Mouse (Mus musculus): Measurements from ENCODE around the gene Cmtm5. TPM values are rescaled to one million over a fixed set of nuclear protein-coding genes. Genes with fewer than 3 reads are reported as not detected.

Cmtm5 gene
- total and polyA plus RNA-seq, 3 experiments = not detected

- H3K4me1 ChIP-seq (ENCODE audit: control insufficient read depth in 1 of 2, insufficient read depth in 2 of 2, low read length in 2 of 2) = no peaks in the 10 kb centered on the region
- H3K27me3 ChIP-seq (ENCODE audit: control insufficient read depth in 1 of 2, insufficient read depth in 2 of 2, low read length in 2 of 2) = peaks cover 0 to 5% of the 10 kb centered on the region in 2 experiments; a peak in 3 of 4 replicates
- TF ChIP-seq CTCF (IDR thresholded peaks at IDR 0.05 in 2 of 3, conservative IDR thresholded peaks at IDR 0.05 in 1 of 3; ENCODE audit: control insufficient read depth in 1 of 3, insufficient read depth in 1 of 3, low read depth in 2 of 3, low read length in 3 of 3, poor library complexity in 1 of 3, severe bottlenecking in 1 of 3) (no peak), TAL1 (IDR thresholded peaks at IDR 0.05; ENCODE audit: low read length) (no peak), SIN3A (IDR thresholded peaks at IDR 0.05; ENCODE audit: low read length) (no peak), BHLHE40 (IDR thresholded peaks at IDR 0.05; ENCODE audit: borderline replicate concordance, low read depth, low read length) (no peak), UBTF (IDR thresholded peaks at IDR 0.05; ENCODE audit: borderline replicate concordance, insufficient read depth, low read depth, low read length) (no peak), ZMIZ1 (IDR thresholded peaks at IDR 0.05; ENCODE audit: low read depth, low read length) (no peak), POLR2A (IDR thresholded peaks at IDR 0.05; ENCODE audit: control insufficient read depth in 1 of 2, insufficient read depth in 1 of 2, low read depth in 1 of 2, low read length in 2 of 2, poor library complexity in 1 of 2) (no peak), MEF2A (IDR thresholded peaks at IDR 0.05; ENCODE audit: extremely low read depth, insufficient replicate concordance, low read depth, low read length, poor library complexity, severe bottlenecking) (no peak), TCF12 (IDR thresholded peaks at IDR 0.05; ENCODE audit: low read depth, low read length) (no peak), ELF1 (IDR thresholded peaks at IDR 0.05; ENCODE audit: low read depth, low read length) (no peak), JUND (IDR thresholded peaks at IDR 0.05; ENCODE audit: low read depth, low read length) (no peak), RAD21 (IDR thresholded peaks at IDR 0.05; ENCODE audit: low read depth, low read length) (no peak), USF2 (IDR thresholded peaks at IDR 0.05; ENCODE audit: borderline replicate concordance in 1 of 2, insufficient read depth in 1 of 2, low read depth in 1 of 2, low read length in 2 of 2) (no peak), CHD2 (IDR thresholded peaks at IDR 0.05; ENCODE audit: low read length) (no peak), GATA1 (IDR thresholded peaks at IDR 0.05; ENCODE audit: low read depth, low read length) (no peak), SMC3 (IDR thresholded peaks at IDR 0.05; ENCODE audit: low read depth, low read length) (no peak), MAZ (IDR thresholded peaks at IDR 0.05; ENCODE audit: low read depth, low read length) (no peak), MXI1 (IDR thresholded peaks at IDR 0.05; ENCODE audit: low read depth, low read length) (no peak)
- no peak overlapping the region for H3K27ac ChIP-seq (ENCODE audit: control insufficient read depth, low read depth, low read length)
- H3K4me3 ChIP-seq (ENCODE audit: control insufficient read depth in 1 of 2, insufficient read depth in 1 of 2, low read depth in 2 of 2, low read length in 2 of 2) = no peak overlapping the region
- no peaks in the 10 kb centered on the region for H3K79me2 ChIP-seq (ENCODE audit: control insufficient read depth, insufficient read depth, low read length, poor library complexity)
- H3K9me3 ChIP-seq (replicated peaks; ENCODE audit: insufficient read depth, low read length) = no peaks in the 10 kb centered on the region
- H3K9ac ChIP-seq (ENCODE audit: control insufficient read depth, low read depth, low read length, poor library complexity, severe bottlenecking) = no peak overlapping the region
- no peaks in the 10 kb centered on the region for H3K36me3 ChIP-seq (ENCODE audit: control insufficient read depth in 1 of 2, insufficient read depth in 2 of 2, low read length in 2 of 2)
- no peak for DNase-seq (ENCODE audit: low read depth, low spot score)
Observed at GRCm38 (mm10) chr14:54963727-54964126, 27.7 kb downstream of the Cmtm5 start.

GRCm38 (mm10) chr14:54965044-54965443 is 29.0 kb downstream of the Cmtm5 start:
- Histone ChIP-seq H3K4me1 (ENCODE audit: control insufficient read depth in 1 of 2, insufficient read depth in 2 of 2, low read length in 2 of 2) (no peaks in the 10 kb centered on the region), H3K36me3 (ENCODE audit: control insufficient read depth in 1 of 2, insufficient read depth in 2 of 2, low read length in 2 of 2) (no peaks in the 10 kb centered on the region), H3K27ac (ENCODE audit: control insufficient read depth, low read depth, low read length) (no peak overlapping the region), H3K79me2 (ENCODE audit: control insufficient read depth, insufficient read depth, low read length, poor library complexity) (no peaks in the 10 kb centered on the region), H3K9me3 (replicated peaks; ENCODE audit: insufficient read depth, low read length) (no peaks in the 10 kb centered on the region), H3K4me3 (ENCODE audit: control insufficient read depth in 1 of 2, insufficient read depth in 1 of 2, low read depth in 2 of 2, low read length in 2 of 2) (no peak overlapping the region), H3K27me3 (ENCODE audit: control insufficient read depth in 1 of 2, insufficient read depth in 2 of 2, low read length in 2 of 2) (peaks cover 0 to 7% of the 10 kb centered on the region in 2 experiments; a peak in 3 of 4 replicates), H3K9ac (ENCODE audit: control insufficient read depth, low read depth, low read length, poor library complexity, severe bottlenecking) (no peak overlapping the region)
- DNase-seq (ENCODE audit: low read depth, low spot score) = no peak
- no peak for TF ChIP-seq HCFC1 (IDR thresholded peaks at IDR 0.05; ENCODE audit: low read depth, low read length)
- no peak for TF ChIP-seq TAL1 (IDR thresholded peaks at IDR 0.05; ENCODE audit: low read length)
- TF ChIP-seq ZKSCAN1 (IDR thresholded peaks at IDR 0.05; ENCODE audit: low read depth, low read length) = no peak
- no peak for TF ChIP-seq CHD2 (IDR thresholded peaks at IDR 0.05; ENCODE audit: low read length)
- TF ChIP-seq ZC3H11A (IDR thresholded peaks at IDR 0.05; ENCODE audit: low read depth, low read length) = no peak
- TF ChIP-seq CTCF (IDR thresholded peaks at IDR 0.05 in 2 of 3, conservative IDR thresholded peaks at IDR 0.05 in 1 of 3; ENCODE audit: control insufficient read depth in 1 of 3, insufficient read depth in 1 of 3, low read depth in 2 of 3, low read length in 3 of 3, poor library complexity in 1 of 3, severe bottlenecking in 1 of 3) = no peak
- no peak for TF ChIP-seq ZNF384 (IDR thresholded peaks at IDR 0.05; ENCODE audit: low read depth, low read length)
- TF ChIP-seq BHLHE40 (IDR thresholded peaks at IDR 0.05; ENCODE audit: borderline replicate concordance, low read depth, low read length) = no peak
- TF ChIP-seq CHD1 (IDR thresholded peaks at IDR 0.05; ENCODE audit: low read depth, low read length) = no peak
